Mouse (Mus musculus): ENCODE data around the gene Slc25a24. TPM values are rescaled to one million over a fixed set of nuclear protein-coding genes. Genes with fewer than 3 reads are reported as not detected.

The Slc25a24 gene
- polyA plus RNA-seq, 1 experiment from 2014 or later: 5.1 TPM

GRCm38 (mm10) chr3:109174394-109174793, 51.4 kb downstream of the Slc25a24 start:
- Histone ChIP-seq H3K4me3 (no peak overlapping the region), H3K4me2 (no peak overlapping the region), H3K4me1 (replicated peaks) (peaks cover 4% of the 10 kb centered on the region; the same call in 1 of the 2 replicates), H3K9ac (no peak overlapping the region), H3K27me3 (no peaks in the 10 kb centered on the region), H3K36me3 (no peaks in the 10 kb centered on the region), H3K27ac (replicated peaks) (no peak overlapping the region), H3K9me3 (no peaks in the 10 kb centered on the region)
- 83% methylated on average over 5 of the region's 5 CpGs for WGBS
- ATAC-seq (ENCODE audit: low FRiP score, low read depth): no peak

DNA sequence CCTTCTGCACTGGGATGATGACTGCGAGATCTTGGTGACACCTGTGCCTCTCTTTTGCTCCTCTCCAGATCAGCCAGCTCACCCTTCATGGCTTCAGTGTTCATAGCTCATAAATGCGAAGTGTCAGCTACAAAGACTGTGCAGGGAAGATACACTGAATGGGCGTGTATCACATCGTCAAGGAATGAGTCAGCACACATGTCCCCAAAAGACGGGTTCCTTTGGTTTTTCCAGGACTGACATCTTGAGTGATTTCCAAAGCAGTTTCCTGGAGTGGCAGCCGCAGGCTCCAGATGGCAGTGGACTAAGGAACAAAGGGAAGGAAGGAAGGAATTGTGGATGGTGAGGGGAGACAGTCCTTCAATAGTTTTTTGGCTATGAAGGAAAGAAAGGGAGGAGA, 55.8 kb downstream of the Slc25a24 start:
- ATAC-seq (ENCODE audit: low FRiP score, low read depth): 0 out of 2 replicates have a peak, but pooled peaks have one; percentile 35
- no peak overlapping the region for H3K4me2 ChIP-seq
- WGBS: 38% methylated on average over 6 of the region's 6 CpGs

DNA sequence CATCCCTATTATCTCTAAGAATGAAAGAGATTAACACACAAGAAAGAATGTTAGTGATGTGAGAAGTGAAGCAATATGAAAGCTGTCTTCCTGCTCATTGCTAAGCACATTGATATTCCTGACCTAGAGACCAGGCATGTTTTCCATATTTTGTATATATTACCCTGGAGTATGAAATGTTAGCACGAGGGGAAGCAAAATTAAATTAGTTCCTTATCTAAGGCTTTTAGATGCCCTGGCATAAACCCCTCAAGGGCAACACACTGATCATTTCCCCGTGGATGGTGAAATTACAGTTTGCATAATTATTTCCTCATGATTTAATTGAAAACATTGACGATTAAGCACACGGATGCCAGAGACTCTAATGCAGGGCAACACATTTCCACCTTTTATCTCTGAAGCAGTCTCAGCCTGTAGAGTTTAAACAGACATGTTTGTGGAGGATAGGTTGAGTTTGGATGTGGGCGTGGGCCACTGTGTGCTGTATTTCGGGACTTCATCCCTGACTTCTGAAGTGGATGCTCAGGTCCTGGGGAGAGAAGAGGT, 56.7 kb downstream of the Slc25a24 start:
- no peaks in the 10 kb centered on the region for H3K9me3 ChIP-seq
- 51% methylated on average over 6 of the region's 6 CpGs for WGBS

More for the DNA sequence above, 55.8 kb downstream of the Slc25a24 start:
- Histone ChIP-seq H3K27me3 (no peaks in the 10 kb centered on the region), H3K27ac (replicated peaks) (0 out of 2 replicates have a peak overlapping the region, but pooled peaks have one; percentile 11), H3K9me3 (no peaks in the 10 kb centered on the region), H3K4me1 (replicated peaks) (peaks cover 7% of the 10 kb centered on the region; the same call in 1 of the 2 replicates), H3K9ac (no peak overlapping the region), H3K4me3 (no peak overlapping the region), H3K36me3 (no peaks in the 10 kb centered on the region)

DNA sequence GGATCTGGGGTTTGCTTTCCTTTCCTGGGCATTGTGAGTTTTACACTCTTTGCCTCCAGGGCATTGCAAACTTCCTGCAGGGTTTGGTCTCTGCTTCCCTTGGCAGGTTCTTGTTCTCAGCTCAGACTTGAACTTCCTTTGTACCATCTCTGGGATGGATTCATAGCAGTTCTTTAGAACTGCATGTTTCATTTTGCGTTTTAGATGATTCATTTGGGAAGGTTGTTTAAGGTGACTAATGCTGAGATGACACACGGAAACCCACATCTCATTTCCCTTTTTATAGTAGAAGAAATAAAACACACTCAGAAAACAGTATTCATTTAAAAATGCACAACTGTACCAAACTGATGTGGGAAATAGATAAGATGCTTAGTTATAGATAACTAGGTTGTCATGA, 73.2 kb downstream of the Slc25a24 start:
- no peak overlapping the region for H3K9ac ChIP-seq
- no peak for ATAC-seq (ENCODE audit: low FRiP score, low read depth)
- no peaks in the 10 kb centered on the region for H3K36me3 ChIP-seq
- H3K4me1 ChIP-seq (replicated peaks): no peaks in the 10 kb centered on the region
- no peaks in the 10 kb centered on the region for H3K27me3 ChIP-seq
- H3K27ac ChIP-seq (replicated peaks): no peak overlapping the region
- no peak overlapping the region for H3K4me2 ChIP-seq
- 91% methylated on average over 2 of the region's 2 CpGs for WGBS
- H3K9me3 ChIP-seq: no peaks in the 10 kb centered on the region
- no peak overlapping the region for H3K4me3 ChIP-seq

More for the DNA sequence above, 56.7 kb downstream of the Slc25a24 start:
- Histone ChIP-seq H3K36me3 (no peaks in the 10 kb centered on the region), H3K4me1 (replicated peaks) (peaks cover 7% of the 10 kb centered on the region; the same call in 1 of the 2 replicates), H3K9ac (no peak overlapping the region), H3K4me3 (no peak overlapping the region), H3K27me3 (no peaks in the 10 kb centered on the region), H3K4me2 (no peak overlapping the region), H3K27ac (replicated peaks) (no peak overlapping the region)
- ATAC-seq (ENCODE audit: low FRiP score, low read depth): no peak

- Histone ChIP-seq H3K4me3 (no peak overlapping the region), H3K4me1 (replicated peaks) (no peaks in the 10 kb centered on the region), H3K27me3 (no peaks in the 10 kb centered on the region), H3K4me2 (no peak overlapping the region), H3K9ac (no peak overlapping the region), H3K9me3 (no peaks in the 10 kb centered on the region), H3K27ac (replicated peaks) (no peak overlapping the region), H3K36me3 (no peaks in the 10 kb centered on the region)
- 82% methylated on average over 1 of the region's 1 CpGs for WGBS
- ATAC-seq (ENCODE audit: low FRiP score, low read depth): no peak
Measured at GRCm38 (mm10) chr3:109199280-109199679, 76.3 kb downstream of the Slc25a24 start.

- H3K27me3 ChIP-seq: no peaks in the 10 kb centered on the region
- no peak overlapping the region for H3K9ac ChIP-seq
- no peaks in the 10 kb centered on the region for H3K4me1 ChIP-seq (replicated peaks)
- ATAC-seq (ENCODE audit: low FRiP score, low read depth): no peak
- no peaks in the 10 kb centered on the region for H3K36me3 ChIP-seq
- H3K4me3 ChIP-seq: no peak overlapping the region
- H3K27ac ChIP-seq (replicated peaks): no peak overlapping the region
- no peak overlapping the region for H3K4me2 ChIP-seq
- H3K9me3 ChIP-seq: no peaks in the 10 kb centered on the region
- 95% methylated on average over 3 of the region's 3 CpGs for WGBS
Measured at GRCm38 (mm10) chr3:109212322-109212721, 89.4 kb downstream of the Slc25a24 start.

DNA sequence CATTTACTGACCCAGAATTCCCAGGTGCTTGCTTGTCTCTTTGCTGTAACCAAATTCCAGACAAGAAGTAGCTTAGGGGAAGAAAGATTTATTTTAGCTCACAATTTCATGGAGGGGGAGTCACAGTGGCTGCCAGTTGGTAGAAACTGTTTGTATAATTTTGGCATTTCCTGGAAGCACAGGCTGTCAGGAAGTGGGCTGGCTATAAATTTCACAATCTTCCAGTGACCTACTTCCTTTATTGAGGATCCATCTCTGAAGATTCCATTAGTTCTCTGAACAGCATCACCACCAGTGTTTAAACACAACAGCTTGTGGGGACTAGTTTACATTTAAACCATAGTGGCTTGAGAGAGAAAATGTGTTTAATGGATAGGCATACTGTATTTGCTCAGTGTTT, 93.4 kb downstream of the Slc25a24 start:
- Histone ChIP-seq H3K36me3 (no peaks in the 10 kb centered on the region), H3K9ac (no peak overlapping the region), H3K27ac (replicated peaks) (no peak overlapping the region), H3K4me1 (replicated peaks) (no peaks in the 10 kb centered on the region), H3K4me2 (no peak overlapping the region), H3K4me3 (no peak overlapping the region), H3K27me3 (no peaks in the 10 kb centered on the region), H3K9me3 (no peaks in the 10 kb centered on the region)
- no peak for ATAC-seq (ENCODE audit: low FRiP score, low read depth)

Other genes starting within 250 kb of the Slc25a24 start
- gene Fndc7, start 233.1 kb upstream of the Slc25a24 start, polyA plus RNA-seq (2015; fragmentation: Nextera tagmentation; extraction: Ambion mirVana): 0.05 TPM in 1 of 2 replicates, not detected in the other
- gene Prpf38b, start 211.4 kb upstream of the Slc25a24 start, polyA plus RNA-seq (2015; fragmentation: Nextera tagmentation; extraction: Ambion mirVana): 51.8 and 54.4 TPM in 2 replicates
- gene Henmt1, start 183.3 kb upstream of the Slc25a24 start, polyA plus RNA-seq (2015; fragmentation: Nextera tagmentation; extraction: Ambion mirVana): 2.3 and 2.5 TPM in 2 replicates
- 0.66 TPM in 1 of 2 replicates, not detected in the other for gene Gm9857, start 182.7 kb upstream of the Slc25a24 start, polyA plus RNA-seq (2015; fragmentation: Nextera tagmentation; extraction: Ambion mirVana)
- 25.1 and 25.6 TPM in 2 replicates for gene Fam102b, start 95.5 kb upstream of the Slc25a24 start, polyA plus RNA-seq (2015; fragmentation: Nextera tagmentation; extraction: Ambion mirVana)
- not detected in 2 replicates for gene Slc25a54, start 42.7 kb upstream of the Slc25a24 start, polyA plus RNA-seq (2015; fragmentation: Nextera tagmentation; extraction: Ambion mirVana)
- gene Vav3, start 217.5 kb downstream of the Slc25a24 start, polyA plus RNA-seq (2015; fragmentation: Nextera tagmentation; extraction: Ambion mirVana): 15.4 and 18.2 TPM in 2 replicates